Mouse (Mus musculus) bone marrow, adult 2 months (tissue): ENCODE data around the gene Gm45062.

ENCODE experiments used
- CTCF ChIP-seq: fragments of 200-500 bp; IDR thresholded peaks from 2 replicates; pipeline ENCODE4 v1.5.1; 2011; ENCODE audit warnings: low read length, control low read depth; ENCODE audit not compliant: control insufficient read depth, insufficient read depth
- POLR2A ChIP-seq: fragments of 200-500 bp; IDR thresholded peaks from 2 replicates; pipeline ENCODE4 v1.6.1; 2011; ENCODE audit warnings: low read depth, mild to moderate bottlenecking, control low read depth, low read length, borderline replicate concordance; ENCODE audit not compliant: control insufficient read depth

DNA sequence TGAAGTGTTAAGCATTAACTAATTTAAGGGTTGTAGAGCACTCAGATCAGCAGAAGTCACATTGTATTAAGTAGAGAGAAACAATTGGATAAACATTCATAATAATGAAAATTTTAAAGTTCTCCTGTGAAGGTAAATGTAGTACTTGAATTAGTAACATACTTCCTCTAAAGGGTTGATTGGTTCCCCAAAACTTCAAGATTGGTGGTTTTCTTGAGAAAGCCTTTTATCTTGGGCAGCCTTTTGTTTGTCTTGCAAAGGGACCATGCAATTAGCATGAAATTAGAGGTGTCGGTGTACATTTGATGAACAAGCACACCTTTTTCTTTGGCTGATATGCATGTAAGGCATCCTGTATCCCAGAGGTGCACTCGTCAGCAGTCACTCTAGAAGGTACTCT is 131.7 kb downstream of the Gm45062 start:
- no peak for TF ChIP-seq CTCF
- no peak for TF ChIP-seq POLR2A
